Mouse (Mus musculus) cerebellum, adult 9-10 months (tissue): ENCODE results near the gene Lsm11.

Experiments used
- DNase-seq: peaks from one replicate; pipeline ENCODE4 v3.0.0; 2022

Lsm11 gene

GRCm38 (mm10) chr11:45944643-45945156, at the start of gene Lsm11:
Lsm11 (minus strand) TSS chr11:45944935.
- peak; percentile 97 for DNase-seq

- no peak for DNase-seq
Observed at GRCm38 (mm10) chr11:45992087-45992486, 47.4 kb upstream of the Lsm11 start.

GRCm38 (mm10) chr11:45991604-45992003, 46.9 kb upstream of the Lsm11 start:
- no peak for DNase-seq

DNA sequence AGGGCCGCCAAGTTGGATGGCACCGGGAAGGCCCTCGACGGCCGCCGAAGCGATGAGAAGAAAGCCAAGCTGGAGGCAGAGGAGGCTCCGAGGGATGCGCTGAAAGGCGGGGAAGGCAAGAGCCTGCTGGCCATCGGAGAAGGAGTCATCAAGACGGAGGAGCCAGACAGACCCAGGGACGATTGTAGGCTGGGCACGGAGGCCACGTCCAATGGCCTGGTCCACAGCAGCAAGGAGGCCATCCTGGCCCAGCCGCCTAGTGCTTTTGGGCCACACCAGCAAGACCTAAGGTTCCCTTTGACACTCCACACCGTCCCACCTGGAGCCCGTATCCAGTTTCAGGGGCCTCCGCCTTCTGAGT, 36.1 kb upstream of the Lsm11 start:
- no peak for DNase-seq

DNA sequence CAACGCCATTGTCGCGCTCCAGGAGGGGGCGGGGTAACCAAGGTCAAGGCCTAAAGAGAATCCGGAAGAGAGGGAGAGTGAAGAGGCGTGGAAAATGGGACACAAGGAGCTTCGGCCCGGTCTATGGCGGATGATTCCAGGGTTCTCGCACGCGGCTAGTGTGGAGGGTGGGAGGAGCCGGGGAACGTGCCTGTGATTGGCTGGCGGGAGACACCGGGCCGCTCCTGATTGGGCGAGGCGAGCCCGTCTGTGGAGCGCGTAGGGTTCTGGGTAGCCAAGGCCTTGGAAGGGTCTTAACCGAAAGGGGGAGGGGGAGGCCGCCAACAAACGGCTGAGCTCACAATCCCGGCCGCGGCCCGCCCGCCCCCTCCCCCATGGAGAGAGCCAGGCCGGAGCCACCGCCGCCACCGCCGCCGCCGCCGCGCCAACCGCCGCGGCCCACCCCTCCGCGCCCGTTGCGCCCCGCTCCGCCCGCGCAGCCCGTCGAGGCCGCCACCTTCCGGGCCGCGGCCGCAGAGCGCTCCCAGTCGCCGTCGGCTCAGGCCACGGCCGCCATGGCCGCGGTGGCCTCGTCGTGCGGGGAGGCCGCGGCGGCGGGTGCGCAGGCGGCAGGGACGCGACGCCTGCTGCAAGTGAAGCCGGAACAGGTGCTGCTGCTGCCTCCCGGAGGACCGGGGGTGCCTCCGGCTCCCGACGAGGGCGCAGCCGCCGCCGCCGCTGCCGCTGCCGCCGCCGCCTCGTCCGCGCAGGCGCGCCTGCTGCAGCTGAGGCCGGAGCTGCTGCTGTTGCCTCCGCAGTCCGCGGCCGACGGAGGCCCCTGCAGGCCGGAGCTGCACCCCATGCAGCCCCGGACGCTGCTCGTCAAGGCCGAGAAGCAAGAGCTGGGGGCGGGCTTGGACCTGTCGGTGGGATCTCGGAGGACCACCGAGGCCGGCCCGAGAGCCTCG, 35.5 kb upstream of the Lsm11 start, which contains the start of gene Sox30:
Sox30 (plus strand) TSS at position 365 of the 947 bp plus-strand sequence.
- no peak for DNase-seq

- DNase-seq = no peak
Observed at GRCm38 (mm10) chr11:45976061-45976460, 31.3 kb upstream of the Lsm11 start.

DNA sequence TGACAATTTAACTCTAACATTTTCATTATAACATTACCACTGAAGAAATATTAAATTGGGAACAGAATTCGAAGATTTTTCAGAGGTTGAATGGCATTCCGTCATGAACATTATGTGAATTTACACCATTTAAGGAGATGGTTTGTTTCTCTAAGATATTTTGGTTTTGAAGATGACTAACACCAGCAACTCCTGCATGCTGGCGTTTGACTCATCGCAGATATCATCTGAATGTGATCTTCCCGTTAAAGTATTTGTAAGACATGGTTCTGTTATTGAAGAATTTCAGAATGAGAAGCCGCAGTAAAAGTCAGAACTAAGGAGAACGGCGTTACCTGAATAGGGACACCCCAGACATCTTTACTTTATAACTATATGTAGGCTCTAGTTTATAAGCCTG, 29.7 kb upstream of the Lsm11 start:
- DNase-seq = no peak

- DNase-seq = no peak
Observed at GRCm38 (mm10) chr11:45973635-45974034, 28.9 kb upstream of the Lsm11 start.

- no peak for DNase-seq
Observed at GRCm38 (mm10) chr11:45968466-45968865, 23.7 kb upstream of the Lsm11 start.

DNA sequence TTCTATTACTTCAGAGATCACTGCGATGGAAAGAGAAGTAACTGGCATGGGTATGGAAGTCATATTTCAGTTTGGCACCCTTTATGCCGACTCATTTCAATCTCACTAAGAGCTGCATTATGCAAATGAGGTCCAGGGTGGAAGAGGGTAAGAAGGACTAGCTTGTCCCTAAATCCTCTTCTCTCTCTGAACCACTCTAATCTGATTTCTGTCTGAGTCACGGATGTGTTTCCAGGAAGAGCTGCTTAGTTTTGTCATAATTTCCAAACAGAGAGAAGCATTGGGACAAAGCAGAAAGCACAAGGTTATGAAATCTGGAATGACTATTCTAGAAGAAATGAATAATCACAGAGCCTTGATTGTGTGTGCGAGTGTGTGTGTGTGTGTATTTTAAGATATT, 22.2 kb upstream of the Lsm11 start:
- DNase-seq = no peak

DNA sequence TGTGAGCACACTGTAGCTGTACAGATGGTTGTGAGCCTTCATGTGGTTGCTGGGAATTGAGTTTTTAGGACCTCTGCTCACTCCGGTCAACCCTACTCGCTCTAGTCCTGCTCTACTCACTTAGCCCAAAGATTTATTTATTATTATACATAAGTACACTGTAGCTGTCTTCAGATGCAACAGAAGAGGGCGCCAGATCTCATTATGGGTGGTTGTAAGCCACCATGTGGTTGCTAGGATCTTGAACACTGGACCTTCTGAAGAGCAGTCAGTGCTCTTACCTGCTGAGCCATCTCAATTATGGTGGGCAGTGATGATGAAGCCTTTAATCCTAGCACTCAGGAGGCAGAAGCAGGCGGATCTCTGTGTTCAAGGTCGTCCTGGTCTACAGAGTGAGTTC, 15.3 kb upstream of the Lsm11 start:
- no peak for DNase-seq

GRCm38 (mm10) chr11:45959598-45959997, 14.9 kb upstream of the Lsm11 start:
- no peak for DNase-seq

- DNase-seq = peak; percentile 88
Observed at GRCm38 (mm10) chr11:45955127-45955627, 10.4 kb upstream of the Lsm11 start, which contains the start of gene Thg1l. Thg1l (minus strand) TSS chr11:45955494.

DNA sequence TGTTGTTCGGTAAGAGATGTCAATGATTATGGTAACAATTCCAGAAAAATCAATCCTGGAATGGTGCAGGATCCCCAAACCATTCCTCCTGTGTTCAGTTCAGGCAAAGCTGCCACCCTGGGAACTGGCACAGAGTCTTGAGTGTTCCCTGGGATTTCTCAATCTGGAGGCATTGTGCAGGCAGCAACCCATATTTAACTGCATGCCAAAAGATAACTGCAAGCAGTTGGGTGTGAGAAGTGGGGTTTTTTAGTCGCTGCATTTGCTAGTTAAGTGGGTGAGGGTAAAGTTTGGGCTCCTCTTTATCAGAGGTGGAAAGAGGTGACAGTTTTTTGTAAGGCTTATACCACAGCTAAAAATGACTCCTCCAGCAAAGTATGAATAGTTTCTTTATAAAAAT, 2.8 kb upstream of the Lsm11 start:
- DNase-seq = no peak

- no peak for DNase-seq
Observed at GRCm38 (mm10) chr11:45946796-45947195, 2.1 kb upstream of the Lsm11 start.

DNA sequence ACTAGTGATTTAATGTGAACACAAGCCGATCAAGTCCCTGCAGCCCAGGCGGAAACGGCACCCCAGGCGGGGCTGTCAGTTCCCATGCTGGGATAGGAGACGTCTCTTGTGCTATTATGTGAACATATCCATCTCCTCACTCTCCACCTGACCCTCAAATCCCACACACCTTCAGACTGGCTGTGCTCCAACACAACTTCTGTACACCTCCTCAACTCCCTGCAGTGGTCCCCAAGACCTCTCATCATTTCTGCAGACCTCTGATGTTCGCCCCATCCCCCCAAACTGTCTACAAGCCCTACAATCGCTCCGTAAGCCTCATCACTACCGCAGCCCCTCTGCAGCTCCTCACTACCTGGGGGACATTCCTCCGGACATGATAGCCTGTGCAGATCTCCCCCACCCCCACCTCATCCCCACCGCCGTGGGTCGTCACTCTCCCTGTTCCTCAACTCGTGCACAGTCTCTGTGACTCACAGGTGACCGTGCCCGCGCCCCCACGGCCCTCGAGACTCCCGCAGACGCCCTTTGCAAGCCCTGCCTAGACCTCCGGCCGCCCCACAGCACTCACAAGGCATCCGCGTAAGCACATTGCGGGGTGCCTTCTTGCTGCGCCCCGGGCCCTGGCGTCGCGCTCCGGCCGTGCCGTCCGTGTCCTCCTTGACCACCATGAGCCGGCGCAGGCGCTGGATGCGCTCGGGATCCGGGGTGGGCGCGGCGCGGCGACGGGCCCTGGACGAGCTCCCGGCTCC, 668 bp downstream of the Lsm11 start:
- peak; percentile 54 for DNase-seq

GRCm38 (mm10) chr11:45943108-45943705, 1.5 kb downstream of the Lsm11 start:
- no peak for DNase-seq

DNA sequence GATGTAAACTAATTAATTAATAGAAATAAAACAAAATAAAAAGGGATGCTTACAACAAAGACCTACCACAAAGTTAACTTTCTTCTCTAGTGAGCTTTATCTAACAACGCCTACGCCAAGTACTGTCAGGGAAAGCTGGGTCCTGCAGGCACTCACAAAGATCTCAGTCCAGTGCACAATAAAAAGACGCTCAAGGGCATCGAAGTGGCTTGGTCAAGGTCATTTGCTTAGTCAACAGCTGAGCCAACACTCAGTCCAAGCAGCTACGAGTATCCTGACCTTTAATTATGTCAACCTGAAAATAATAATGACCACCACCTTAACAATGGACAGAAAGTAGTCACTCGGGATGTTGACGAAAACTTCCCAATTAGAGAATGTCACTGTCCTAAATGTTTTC, 2.5 kb downstream of the Lsm11 start:
- no peak for DNase-seq

DNA sequence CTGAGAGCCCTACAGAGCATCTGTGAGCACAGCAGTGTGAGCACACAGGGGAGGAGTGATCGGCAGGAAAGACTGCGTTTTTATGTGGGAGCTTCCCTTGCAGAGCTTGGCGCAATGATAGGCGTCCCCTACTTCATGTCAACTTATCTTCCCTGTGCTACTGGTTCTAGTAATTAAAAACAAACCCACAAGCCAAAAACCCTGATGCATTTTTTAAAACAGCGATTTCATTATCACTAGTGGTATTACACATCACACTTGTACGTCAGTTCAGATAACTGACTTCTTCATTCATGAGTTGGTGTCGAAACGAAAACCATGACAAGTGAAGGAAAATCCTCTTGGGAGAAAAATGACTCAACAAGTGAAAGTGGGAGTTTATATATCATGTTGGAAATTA, 5.8 kb downstream of the Lsm11 start:
- DNase-seq = no peak

- no peak for DNase-seq
Observed at GRCm38 (mm10) chr11:45937478-45937877, 7.3 kb downstream of the Lsm11 start.

- DNase-seq = no peak
Observed at GRCm38 (mm10) chr11:45932771-45933170, 12.0 kb downstream of the Lsm11 start.

DNA sequence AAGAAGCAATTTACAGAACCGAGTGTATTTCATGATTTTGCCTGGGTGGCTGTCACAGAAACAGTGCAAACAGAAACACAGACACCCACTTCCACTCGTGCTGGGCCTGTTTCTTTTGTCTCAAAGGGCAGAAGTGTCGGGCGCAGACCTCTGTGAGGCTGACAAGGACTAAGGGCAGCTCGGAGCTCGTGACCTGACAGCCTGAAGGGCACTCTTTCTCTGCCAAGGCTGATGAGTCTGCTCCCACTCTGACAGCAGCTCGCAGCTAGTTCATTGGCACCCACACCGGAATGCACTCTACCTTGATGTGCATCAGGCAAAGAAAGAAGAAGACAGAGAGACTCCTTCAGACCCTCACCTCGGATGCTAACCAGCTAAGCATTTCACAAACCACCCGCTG, 15.2 kb downstream of the Lsm11 start:
- no peak for DNase-seq

DNA sequence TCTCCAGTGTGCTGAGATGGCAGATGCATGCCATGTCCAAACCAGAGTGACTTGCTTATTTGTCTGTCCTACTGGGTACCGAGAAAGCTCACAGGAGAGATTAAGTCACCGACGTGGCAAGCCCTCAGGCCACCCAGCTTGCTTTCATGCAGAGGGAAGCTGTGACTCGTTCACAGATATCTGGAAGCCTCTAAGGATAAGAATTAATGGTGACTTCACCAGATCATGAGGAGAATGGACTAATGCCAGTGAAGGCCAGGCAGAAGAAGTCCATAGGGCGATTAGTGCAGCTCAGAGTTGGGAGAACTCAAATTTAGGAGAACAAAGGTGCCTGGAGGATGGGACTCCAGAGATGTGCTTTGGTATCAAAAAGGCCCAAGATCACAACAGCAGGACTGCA, 17.3 kb downstream of the Lsm11 start:
- DNase-seq = no peak
